Mouse (Mus musculus) olfactory bulb, adult 2 months (tissue): ENCODE results near the gene Dcaf12.

ENCODE experiments used
- CTCF ChIP-seq: fragments of 200-500 bp; IDR thresholded peaks from 2 replicates; pipeline ENCODE4 v1.5.1; 2012; ENCODE audit warnings: low read depth, mild to moderate bottlenecking, low read length, moderate library complexity; ENCODE audit not compliant: insufficient read depth
- POLR2A ChIP-seq: fragments of 200-500 bp; IDR thresholded peaks from 2 replicates; pipeline ENCODE4 v1.6.1; 2012; ENCODE audit warnings: mild to moderate bottlenecking, low read depth, low read length, moderate library complexity; ENCODE audit not compliant: insufficient read depth

DNA sequence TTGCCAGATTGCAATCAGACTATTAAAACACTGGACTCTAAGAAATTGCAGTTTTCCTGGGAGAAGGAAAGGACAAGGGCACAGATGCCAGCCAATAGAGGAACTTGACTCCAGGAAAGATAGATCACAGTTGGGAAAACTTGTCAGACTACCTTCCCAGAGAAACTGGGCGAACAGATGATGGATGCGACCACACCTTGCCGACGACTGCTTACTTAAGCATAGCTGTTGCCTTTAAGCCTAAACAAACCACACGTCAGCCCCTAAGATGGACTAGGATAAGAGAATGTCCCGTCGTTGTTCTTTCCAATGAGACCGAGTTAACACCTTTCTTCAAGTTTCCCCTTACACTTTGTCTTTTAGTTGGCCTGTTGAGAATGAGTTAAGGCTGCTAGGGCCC lies 484 bp upstream of the Dcaf12 start:
- TF ChIP-seq POLR2A, result no peak
- TF ChIP-seq CTCF, result no peak
